Mouse (Mus musculus) ES-Bruce4 (cell line): Measurements from ENCODE around the gene Med13l.

Experiments used
- CTCF ChIP-seq: IDR thresholded peaks from one replicate; pipeline ENCODE4 v1.8.1; 2011; ENCODE audit warnings: low read depth, low read length
- POLR2A ChIP-seq: IDR thresholded peaks from one replicate; pipeline ENCODE4 v1.8.1; 2011; ENCODE audit warnings: low read length; ENCODE audit not compliant: insufficient read depth

DNA sequence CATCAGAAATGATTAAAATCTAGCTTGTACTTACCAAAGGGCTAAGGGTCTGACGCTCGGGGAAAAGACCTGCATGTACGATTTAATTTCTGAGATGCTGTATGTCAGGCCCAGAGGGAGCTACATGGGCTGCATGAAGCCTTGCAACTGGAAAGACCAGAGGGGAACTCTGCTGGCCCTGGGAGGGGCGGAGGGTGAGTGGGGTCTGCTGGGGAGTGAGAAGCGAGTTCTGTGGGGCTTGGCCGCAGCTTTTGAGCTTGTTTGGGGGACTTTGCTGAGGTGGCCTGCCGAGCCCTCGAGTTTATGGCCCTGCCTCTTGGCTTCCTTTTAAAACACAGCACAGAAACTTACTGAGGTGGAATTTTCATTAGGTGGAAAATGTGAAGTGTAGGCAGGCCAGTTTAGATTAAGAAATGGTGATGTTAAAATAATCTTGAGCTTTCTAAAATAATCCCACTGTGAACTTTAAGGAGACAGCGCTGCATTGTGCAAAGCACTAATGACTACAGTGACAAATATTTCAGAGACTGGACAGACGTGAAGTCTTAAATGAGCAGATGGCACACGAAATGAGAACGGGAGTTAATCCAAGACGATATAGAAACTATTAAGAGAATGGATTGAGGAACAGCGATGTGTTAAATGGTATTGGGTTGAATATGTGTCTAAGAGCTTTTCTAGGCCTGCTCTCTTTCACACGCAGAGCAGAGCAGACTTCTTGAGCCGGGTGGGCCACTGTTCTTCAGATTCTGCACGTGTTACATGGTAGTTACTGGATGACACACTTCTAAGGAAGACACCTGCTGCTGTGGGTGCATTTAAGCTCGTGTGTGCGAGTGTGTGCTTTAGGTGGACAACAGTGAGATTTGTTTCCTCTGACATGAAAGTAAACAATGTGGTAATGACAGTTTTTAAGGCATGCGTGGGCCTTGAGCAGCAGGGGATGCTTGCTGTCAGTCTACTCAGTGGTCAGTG lies 9.4 kb downstream of the Med13l start:
- TF ChIP-seq CTCF, result no peak
- no peak for TF ChIP-seq POLR2A
